Mouse (Mus musculus) embryo, embryonic 11.5 days (tissue): ENCODE measurements around the gene Gpr55.
A peak's percentile ranks its signal among the peaks of the same experiment; 100 is the strongest.
"Not testable (repeated sequence)": the region's sequence is repeated elsewhere in the genome, so short reads cannot be mapped to it uniquely, and the experiment has no call there.

Experiments
- DNase-seq: peaks from one replicate; pipeline ENCODE4 v3.0.0-alpha.2; 2012; ENCODE audit warnings: low read depth, low spot score

Gene Gpr55

GRCm38 (mm10) chr1:85960873-85961272 lies at the start of gene Gpr55:
TSS of gene Gpr55 (minus strand) at chr1:85961007.
- no peak for DNase-seq

DNA sequence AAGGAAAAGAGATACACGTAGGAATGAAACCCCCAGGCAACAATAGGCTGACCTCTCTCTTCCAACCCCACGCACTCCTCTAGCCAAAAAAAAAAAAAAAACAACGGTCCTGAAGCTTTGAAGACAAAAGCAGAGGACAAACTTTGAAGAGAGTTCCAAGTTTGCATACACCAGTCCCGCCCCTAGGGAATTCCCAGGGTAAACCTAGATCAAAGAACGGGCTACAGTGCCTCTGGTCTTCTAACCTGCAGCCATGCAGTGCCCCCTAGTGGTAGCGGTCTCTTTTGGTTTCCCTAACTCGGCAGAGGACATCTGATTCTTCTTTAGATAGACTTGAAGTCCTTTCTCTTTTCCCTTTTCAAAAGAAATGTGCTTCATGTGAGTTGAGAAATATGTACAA lies 47.0 kb upstream of the Gpr55 start:
- DNase-seq = peak; percentile 82

GRCm38 (mm10) chr1:86006040-86006439 lies 45.2 kb upstream of the Gpr55 start:
- no peak for DNase-seq

GRCm38 (mm10) chr1:86005540-86005939 lies 44.7 kb upstream of the Gpr55 start:
- no peak for DNase-seq

DNA sequence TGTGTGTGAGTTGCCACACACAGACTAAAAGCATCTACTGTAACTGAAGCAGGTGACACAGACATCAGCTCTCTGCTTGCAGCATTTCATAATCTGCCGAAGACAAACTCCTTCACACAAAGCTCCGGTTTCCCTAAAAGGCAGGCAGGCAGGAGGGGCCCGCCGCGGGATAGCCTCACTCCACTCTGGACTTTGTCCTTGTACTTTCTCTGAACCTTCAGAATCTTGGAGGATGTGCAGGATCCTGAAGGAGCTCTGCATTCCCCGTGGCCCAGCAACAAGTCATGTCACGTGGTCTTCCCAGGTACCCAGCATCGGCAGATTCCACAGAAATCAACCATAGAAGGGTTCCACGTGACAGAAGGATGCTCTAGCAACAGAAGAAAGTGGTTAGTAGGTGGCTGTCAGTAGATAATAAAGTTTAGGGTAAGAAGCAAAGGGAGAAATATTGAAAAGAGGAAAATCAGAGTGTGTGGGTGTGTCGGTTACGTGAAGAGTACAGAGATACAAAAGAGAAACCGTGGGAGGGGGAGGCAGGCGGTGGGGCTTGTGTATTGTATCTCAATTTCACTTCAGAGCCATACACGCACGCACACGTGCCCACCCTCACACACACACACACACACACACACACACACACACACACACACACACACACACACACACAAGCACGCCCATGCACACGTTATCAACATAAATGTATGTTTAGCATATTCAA lies 39.2 kb upstream of the Gpr55 start:
- DNase-seq = no peak

DNA sequence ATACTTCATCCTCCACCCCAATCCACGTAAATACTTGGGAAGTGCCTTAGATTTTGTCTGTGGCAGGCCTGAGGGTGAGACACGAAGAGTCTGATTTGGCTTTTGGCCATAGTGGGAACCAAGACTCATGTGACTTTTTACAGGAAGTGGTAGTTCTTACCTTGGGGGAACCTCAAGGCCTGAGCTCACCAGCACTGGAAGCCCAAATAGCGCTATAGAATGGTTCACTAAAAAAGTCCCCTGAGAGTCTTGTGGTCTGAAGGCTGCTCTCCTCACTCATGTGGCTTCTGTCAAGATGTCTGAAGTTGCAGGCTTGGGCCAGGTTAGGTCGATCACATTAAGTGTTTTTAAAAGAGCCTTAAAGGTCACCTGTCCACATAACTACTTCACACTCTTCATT lies 37.2 kb upstream of the Gpr55 start:
- DNase-seq = no peak

- no peak for DNase-seq
Observed at GRCm38 (mm10) chr1:85997221-85997620, 36.4 kb upstream of the Gpr55 start.

DNA sequence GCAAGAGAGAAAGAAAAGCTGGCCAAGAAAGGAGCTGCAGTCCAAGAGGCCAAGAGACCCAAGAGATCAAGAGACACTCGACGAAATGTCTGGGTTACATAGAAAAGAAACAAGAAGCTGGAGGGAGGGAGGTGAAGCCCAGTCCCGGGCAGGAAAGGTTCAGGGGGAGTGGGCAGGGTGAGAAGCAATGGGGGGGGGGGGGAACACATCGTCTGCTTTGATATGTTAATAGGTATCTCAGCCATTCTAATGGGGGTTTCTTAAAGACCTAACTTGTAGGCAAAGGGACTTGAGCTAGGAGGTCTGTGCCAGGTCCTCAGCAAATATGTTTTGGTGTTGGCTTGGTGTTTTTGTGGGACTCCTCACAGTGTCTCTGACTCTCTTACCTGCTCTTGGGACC lies 32.7 kb upstream of the Gpr55 start:
- no peak for DNase-seq

- no peak for DNase-seq
Observed at GRCm38 (mm10) chr1:85992175-85992574, 31.4 kb upstream of the Gpr55 start.

- not testable (repeated sequence) for DNase-seq
Observed at GRCm38 (mm10) chr1:85988882-85989281, 28.1 kb upstream of the Gpr55 start.

DNA sequence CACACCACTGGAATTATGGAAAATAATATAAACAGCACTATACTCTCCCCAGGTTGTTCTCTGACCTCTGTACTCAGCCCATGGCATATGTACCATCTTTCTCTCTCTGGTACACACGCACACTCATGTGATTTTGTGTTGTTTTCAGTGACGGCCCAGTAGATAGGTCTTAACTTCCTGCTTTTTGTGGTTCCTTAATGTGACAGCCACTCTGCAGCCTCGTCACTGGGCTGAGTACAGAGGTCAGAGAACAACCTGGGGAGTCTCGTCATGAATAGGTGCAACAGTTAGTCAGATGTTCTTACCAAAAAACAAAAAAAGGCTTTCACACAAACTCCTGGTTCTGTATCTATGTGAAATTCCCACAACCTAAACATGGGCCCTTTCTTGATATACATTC lies 27.5 kb upstream of the Gpr55 start:
- no peak for DNase-seq

DNA sequence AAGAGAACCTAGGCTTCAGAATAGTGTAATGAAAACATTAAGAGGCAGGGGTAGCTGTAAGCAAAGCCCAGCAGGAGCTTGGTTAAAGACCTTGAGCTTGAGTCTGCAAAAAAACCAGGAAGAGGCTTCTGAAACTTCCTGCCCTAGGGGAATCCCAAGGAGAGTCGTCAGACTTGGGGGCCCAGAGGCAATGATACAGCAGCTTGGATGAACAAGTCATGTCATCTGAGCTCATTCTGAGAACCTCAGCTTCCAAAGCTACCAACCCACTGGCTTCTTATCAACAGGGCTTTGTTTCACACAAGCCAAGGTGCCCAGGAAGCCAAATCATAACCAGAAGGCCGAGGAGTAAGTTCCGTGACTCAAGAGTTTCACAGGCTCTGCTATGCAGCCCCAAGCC lies 25.0 kb upstream of the Gpr55 start:
- no peak for DNase-seq

- DNase-seq = no peak
Observed at GRCm38 (mm10) chr1:85981738-85982357, 21.0 kb upstream of the Gpr55 start.

GRCm38 (mm10) chr1:85977709-85978108 lies 16.9 kb upstream of the Gpr55 start:
- no peak for DNase-seq

- DNase-seq = no peak
Observed at GRCm38 (mm10) chr1:85973468-85973877, 12.7 kb upstream of the Gpr55 start.

GRCm38 (mm10) chr1:85972341-85972740 lies 11.5 kb upstream of the Gpr55 start:
- no peak for DNase-seq

GRCm38 (mm10) chr1:85971070-85971469 lies 10.3 kb upstream of the Gpr55 start:
- no peak for DNase-seq

GRCm38 (mm10) chr1:85969519-85969918 lies 8.7 kb upstream of the Gpr55 start:
- DNase-seq = no peak

DNA sequence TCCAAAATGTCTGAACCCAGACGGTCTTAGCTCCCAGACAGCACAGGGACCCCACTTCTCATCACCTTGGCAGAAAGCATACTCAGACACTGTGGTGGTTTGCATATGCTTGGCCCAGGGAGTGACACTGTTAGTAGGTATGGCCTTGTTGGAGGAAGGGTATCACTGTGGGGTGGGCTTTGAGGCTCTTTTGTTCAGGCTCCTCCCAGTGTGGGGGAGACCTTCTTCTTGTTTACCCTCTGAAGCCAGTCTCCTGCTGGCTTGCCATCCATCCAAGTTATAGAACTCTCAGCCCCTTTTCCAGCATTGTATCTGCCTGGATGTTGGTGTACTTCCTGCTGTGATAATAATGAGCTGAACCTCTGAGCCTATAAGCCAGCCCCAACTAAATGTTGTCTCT lies 8.3 kb upstream of the Gpr55 start:
- no peak for DNase-seq

GRCm38 (mm10) chr1:85965856-85966255 lies 5.0 kb upstream of the Gpr55 start:
- no peak for DNase-seq

GRCm38 (mm10) chr1:85962081-85962480 lies 1.3 kb upstream of the Gpr55 start:
- DNase-seq = no peak

GRCm38 (mm10) chr1:85959889-85960276 lies 924 bp downstream of the Gpr55 start:
- no peak for DNase-seq

- DNase-seq = no peak
Observed at GRCm38 (mm10) chr1:85959129-85959888, 1.5 kb downstream of the Gpr55 start.
